Mouse (Mus musculus): ENCODE measurements around the gene Gm29582.
"Not testable (repeated sequence)": the region's sequence is repeated elsewhere in the genome, so short reads cannot be mapped to it uniquely, and the experiment has no call there.

The Gm29582 gene

DNA sequence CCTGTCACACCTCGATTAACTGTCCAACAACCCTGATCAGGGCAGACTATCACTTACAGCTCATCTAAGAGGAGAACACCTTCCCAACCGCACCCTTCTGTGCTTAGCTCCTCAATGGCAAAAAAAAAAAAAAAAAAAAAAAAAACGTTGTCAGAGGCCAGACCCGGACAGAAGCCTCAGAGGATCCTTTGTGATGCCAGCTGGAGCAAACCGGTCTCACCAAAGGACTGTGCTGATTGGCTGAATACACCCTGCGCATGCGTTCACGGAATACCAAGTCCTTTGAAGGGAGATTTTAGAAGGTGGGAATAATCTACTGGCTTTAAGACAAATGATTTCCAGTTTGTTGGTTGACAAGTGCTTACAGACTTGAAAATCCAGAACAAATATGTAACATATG, at the start of gene Gm29582:
TSS of gene Gm29582 (minus strand) at position 101 of the 400 bp plus-strand sequence.
- DNase-seq (ENCODE audit: low spot score) = not testable (repeated sequence)

Data from urinary bladder, postnatal 10 days (tissue).